Mouse (Mus musculus) layer of hippocampus, adult 9-11 months (tissue): Measurements from ENCODE around the gene Gm21887.
"Not testable (repeated sequence)": the region's sequence is repeated elsewhere in the genome, so short reads cannot be mapped to it uniquely, and the experiment has no call there.

Experiments
- DNase-seq: peaks from one replicate; pipeline ENCODE4 v3.0.0; 2022

The Gm21887 gene

GRCm38 (mm10) chrX:170009016-170009750, at the start of gene Gm21887:
Gene Gm21887, plus strand, starts transcription at chrX:170009659.
- DNase-seq = peak; percentile 97

DNA sequence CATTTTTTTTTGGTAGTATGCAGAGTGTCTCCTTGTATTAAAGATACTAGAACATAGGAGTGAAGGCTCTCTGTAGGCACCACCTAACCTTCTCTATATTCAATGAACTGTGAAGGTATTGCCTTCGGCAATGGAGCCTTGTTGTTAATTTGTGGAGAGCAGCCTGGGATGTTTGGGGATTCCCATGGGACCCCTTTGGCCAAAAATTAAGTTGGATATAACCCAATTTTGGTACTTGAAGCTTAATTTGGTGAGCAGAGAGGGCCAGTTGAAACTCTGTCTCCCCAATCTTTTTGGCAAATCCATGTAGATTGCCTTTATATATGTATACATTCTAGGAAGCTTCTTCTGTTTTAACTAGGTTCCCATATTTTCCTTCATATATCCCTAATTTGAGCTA, 40.1 kb upstream of the Gm21887 start:
- no peak for DNase-seq

- DNase-seq = not testable (repeated sequence)
Measured at GRCm38 (mm10) chrX:169969765-169970164, 39.7 kb upstream of the Gm21887 start.

DNA sequence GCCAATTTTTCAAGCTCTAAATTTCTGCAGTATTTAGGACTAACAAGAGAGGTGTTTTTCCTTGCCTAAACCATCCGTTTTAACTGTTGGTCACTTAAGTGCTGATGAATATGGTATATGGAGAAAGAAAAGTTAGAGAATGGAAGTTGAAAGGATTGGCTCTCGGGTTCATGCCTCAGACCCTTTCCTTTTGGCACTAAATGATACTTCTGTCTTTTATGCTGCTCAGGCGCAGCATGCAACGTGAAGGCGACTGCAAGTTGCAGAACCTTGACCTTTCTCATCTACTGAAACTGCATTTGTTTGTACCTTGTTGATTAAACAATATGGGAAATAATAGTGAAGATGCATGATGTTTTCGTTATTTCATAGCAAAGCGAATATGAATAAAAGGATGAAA, 38.9 kb upstream of the Gm21887 start:
- DNase-seq = not testable (repeated sequence)

DNA sequence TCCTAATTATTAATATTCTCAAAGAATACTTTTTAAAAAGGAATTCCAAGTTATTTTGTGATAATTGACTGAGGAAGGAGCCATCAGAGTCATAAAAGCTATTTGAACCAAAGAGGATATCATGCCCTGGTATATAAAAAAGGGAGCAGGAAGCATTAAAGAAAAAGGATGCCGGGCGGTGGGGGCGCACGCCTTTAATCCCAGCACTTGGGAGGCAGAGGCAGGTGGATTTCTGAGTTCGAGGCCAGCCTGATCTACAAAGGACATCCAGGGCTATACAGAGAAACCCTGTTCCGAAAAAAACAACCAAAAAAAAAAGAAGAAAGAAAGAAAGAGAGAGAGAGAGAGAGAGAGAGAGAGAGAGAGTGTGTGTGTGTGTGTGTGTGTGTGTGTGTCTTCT, 37.9 kb upstream of the Gm21887 start:
- DNase-seq = not testable (repeated sequence)

- not testable (repeated sequence) for DNase-seq
Measured at GRCm38 (mm10) chrX:169972131-169972530, 37.3 kb upstream of the Gm21887 start.

GRCm38 (mm10) chrX:169972791-169973494, 36.5 kb upstream of the Gm21887 start:
- DNase-seq = peak; percentile 46

- peak; percentile 38 for DNase-seq
Measured at GRCm38 (mm10) chrX:169973806-169974205, 35.7 kb upstream of the Gm21887 start.

GRCm38 (mm10) chrX:169974456-169974855, 35.0 kb upstream of the Gm21887 start:
- peak; percentile 40 for DNase-seq

DNA sequence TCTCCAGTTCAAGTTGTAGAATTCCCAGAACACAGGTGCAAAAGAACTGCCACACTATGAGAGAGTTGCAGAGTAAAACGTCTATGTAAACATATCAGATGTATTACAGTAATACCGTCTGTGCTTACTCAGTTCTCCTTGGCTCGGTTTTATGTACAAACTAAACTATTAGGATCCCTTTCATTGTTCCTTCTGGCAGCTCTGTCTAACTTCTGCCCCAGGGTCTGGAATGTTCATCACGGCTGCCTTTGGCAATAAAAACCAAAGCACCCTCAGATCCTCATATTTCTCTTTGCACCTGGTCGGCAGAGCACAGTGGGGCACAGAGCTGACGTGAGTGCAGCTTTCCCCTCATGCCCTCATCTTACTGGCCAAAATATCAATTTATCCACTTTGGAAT, 34.5 kb upstream of the Gm21887 start:
- peak; percentile 43 for DNase-seq

DNA sequence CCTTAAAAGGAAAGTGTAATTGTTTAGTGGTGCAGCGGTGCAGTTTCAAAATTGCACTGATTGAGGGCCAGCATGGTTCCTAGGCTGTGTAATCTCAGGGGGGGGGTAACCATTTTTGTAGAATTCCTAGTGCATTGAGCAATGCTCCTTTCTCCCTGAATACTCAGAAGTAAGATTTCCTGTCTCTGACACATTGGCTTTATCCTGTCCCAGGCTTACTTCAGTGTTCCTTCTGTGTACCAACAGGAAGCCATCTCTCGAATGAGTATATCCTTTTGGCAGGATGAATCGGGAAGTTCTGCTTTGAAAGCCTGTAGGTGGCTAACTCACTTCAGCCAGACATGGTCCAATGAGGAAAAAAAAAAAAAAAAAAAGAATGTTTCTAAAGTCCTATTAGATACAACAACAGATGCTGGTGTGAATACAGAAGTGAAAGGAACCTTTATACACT, 33.8 kb upstream of the Gm21887 start:
- peak; percentile 55 for DNase-seq

- not testable (repeated sequence) for DNase-seq
Measured at GRCm38 (mm10) chrX:169976340-169976739, 33.1 kb upstream of the Gm21887 start.

- peak; percentile 39 for DNase-seq
Measured at GRCm38 (mm10) chrX:169977856-169978435, 31.5 kb upstream of the Gm21887 start.

GRCm38 (mm10) chrX:169978436-169979381, 30.8 kb upstream of the Gm21887 start:
- peak; percentile 83 for DNase-seq

- DNase-seq = peak; percentile 74
Measured at GRCm38 (mm10) chrX:169979461-169980202, 29.8 kb upstream of the Gm21887 start.

DNA sequence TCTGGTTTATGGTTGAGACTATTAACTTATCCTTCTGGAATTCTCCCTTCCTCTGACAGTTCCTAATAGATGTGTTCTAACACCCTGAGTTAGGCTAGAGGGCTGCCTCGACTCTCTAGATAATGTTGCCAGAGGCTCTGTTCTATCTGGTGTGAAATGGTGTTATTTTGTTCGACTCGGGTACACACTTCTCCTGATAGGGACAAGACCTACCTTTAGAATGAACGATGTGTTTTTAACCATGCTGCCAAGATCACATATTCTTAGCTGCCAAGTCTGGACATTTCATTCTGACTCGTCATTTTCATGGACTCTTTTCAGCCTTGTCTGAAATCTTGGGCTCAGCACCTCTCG, 29.3 kb upstream of the Gm21887 start:
- peak; percentile 50 for DNase-seq

DNA sequence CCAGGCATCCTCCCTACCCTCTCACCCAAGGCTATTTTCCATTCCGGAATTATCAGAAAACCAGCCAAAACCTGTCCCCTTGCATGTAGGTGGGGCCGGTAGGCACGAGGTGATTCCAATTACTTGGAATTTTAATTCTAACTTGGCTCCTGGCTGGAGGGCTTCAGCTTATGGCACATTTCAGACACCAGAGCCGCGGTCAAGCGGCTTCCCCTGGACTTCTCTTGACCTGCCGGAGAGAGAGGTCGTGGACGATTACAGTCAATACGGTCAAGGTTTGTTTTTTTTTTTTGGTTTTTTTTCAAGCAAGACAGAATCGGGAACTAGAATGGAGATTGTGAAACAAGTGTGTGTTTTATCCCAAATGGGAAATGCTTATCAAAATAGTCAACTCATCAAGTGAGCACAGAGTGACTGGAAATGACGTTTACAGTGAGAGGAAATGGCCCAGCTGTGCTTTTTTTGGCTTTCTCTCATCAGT, 28.6 kb upstream of the Gm21887 start:
- DNase-seq = peak; percentile 52

DNA sequence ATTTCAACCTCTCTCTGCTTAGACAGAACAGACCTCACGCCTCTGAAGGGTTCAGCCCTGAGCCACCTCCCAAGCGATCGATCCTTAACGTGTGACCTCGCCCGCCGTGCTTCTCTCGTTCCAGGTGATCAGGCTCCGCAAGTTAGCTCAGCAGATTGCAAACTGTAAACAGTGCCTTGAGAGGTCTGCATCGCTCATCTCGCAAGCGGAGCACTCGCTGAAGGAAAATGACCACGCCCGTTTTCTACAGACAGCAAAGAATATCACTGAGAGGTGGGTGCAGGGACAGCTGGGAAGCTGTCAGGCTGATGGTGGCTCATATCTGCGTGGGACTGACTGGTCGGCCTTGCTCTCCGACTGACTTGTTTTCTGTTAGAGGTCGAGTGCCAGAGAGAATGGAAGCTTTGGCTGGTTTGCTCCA, 27.7 kb upstream of the Gm21887 start:
- peak; percentile 64 for DNase-seq

GRCm38 (mm10) chrX:169982606-169983400, 26.7 kb upstream of the Gm21887 start:
- peak; percentile 7 for DNase-seq

DNA sequence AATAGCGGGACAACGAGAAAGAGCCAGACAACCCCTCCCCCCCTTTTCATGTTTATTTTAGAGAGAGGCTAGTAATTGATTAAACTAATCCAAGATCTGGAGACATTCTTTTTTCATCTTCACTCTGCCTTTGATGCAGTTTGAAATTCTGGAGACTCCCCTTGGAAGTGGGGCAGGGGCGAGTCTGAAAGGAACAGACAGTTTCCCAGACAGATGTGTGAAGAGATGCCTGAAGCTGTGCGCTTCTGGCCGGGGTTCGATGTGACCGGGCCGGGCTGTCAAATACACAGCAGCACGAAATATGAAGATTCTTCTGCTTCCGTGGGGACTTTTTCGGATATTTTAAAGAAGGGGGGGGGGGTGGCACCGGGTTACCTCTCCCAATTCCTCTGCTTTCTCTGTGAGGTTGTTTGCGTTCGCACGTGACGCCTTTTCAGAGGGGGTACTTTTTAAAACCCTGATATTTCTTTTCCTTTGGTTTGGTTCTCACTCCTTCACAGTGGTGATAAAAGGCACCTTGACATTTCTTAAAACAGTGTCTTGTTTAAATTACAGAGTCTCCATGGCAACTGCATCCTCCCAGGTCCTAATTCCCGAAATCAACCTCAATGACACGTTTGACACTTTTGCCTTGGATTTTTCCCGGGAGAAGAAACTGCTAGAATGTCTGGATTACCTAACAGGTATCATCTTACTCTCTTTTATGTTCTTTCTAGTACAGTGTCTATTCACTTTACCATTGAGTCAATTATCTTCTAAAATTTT, 25.9 kb upstream of the Gm21887 start:
- DNase-seq = peak; percentile 34
